Mouse (Mus musculus): Measurements from ENCODE around the gene Hic2.

Hic2 gene

DNA sequence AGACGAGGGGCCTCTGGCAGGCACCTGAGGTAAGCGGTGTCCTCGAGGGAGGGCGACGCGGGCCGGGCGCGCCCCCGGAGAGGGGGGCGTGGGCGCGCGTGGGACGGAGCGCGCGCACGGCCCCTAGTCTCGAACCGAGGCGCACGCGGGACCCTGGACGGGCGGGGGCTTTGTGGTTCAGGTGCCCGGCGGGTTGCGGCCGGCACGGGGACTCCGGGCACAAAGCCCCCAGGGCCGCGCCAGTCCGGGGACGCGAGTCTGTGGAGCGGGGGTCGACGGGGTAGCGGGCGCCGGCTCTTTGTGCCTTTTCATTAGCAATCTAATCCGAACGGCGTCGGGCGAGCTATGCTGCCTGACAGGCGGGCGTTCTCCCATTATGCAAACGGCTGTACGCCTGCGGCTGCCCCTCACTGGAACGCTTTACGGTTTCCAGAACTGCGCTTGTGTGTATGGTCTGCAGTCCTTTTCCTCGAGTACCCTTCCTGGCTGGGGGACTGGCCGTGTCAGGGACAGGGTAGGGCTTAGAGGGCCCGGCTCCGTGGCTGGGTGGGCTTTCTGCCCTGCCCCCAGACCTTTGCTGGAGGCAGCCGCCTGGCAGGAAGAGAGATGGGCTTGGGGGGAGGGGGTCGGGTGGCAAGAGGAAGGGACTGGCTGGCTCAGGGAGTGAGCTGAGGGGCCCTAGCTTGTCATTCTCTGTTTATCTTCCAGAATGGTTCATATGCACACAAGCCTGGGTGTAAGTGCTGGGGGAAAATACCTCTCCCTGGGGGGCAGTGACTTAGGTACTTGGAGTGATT, 528 bp downstream of the Hic2 start:
- peak; percentile 73 for DNase-seq (ENCODE audit: low read depth, low spot score)

DNA sequence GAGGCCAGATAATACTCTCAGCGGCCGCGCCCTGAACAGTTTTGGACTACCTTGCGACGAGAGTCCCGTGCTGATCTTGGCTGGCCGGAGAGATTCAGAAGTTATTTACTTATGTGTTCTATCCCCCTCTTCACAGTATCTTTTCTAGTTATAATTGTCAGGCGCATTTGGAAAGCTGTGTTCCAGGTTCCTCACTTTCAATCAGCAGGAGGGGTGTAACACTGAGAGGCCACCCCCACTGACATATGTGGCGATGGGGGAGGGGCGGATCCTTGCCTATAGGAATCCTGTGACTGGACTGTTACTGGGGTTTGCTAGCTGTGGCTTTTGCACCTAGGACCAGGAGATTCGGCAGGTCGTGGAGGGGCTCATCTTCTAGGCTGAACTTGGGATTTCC, 1.1 kb downstream of the Hic2 start:
- DNase-seq (ENCODE audit: low read depth, low spot score), result peak; percentile 67

- no peak for DNase-seq (ENCODE audit: low read depth, low spot score)
Observed at GRCm38 (mm10) chr16:17234916-17235665, 1.7 kb downstream of the Hic2 start.

- no peak for DNase-seq (ENCODE audit: low read depth, low spot score)
Observed at GRCm38 (mm10) chr16:17237634-17238033, 4.3 kb downstream of the Hic2 start.

GRCm38 (mm10) chr16:17239409-17239808, 6.0 kb downstream of the Hic2 start:
- DNase-seq (ENCODE audit: low read depth, low spot score), result no peak

- no peak for DNase-seq (ENCODE audit: low read depth, low spot score)
Observed at GRCm38 (mm10) chr16:17243731-17244130, 10.4 kb downstream of the Hic2 start.

DNA sequence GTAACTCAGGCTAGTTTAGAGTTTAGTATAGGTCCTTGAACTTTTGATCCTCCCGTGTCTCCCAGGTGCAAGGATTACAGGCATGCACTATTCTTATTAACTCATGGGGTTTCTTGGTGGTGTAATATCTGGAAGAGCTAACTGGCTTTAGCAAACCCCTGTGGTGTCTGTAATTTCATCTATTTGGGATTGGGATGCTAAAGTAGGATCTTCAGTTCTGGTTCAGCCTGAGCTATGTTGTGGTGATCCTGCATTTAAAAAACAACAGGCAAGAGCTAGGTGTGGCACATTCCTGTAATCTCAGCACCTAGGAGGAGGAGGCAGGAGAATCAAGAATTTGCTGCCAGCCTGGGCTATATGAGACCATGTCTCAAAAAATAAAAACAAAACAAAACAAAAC, 11.6 kb downstream of the Hic2 start:
- DNase-seq (ENCODE audit: low read depth, low spot score), result no peak

DNA sequence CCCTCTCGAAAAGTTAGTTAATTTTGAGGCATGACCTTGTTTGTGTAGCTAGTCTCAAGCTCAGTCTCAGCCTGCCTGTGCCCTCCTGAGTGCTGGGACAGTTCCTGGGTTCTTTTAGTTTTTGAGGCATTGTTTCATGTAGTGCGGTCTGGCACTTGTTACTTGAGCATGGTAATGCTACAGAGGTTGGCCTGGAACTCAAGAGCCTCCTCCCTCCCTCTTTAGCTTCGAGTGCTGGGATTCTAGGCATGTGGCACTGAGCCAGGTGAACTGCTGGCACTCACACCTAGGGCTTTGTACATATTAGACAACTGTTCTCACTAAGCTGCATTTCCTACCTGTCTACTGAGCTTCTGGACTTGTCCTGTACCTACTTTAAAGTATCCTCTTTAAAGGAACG, 14.4 kb downstream of the Hic2 start:
- DNase-seq (ENCODE audit: low read depth, low spot score), result no peak

GRCm38 (mm10) chr16:17249135-17249534, 15.8 kb downstream of the Hic2 start:
- DNase-seq (ENCODE audit: low read depth, low spot score), result no peak

- DNase-seq (ENCODE audit: low read depth, low spot score), result no peak
Observed at GRCm38 (mm10) chr16:17251539-17251938, 18.2 kb downstream of the Hic2 start.

- DNase-seq (ENCODE audit: low read depth, low spot score), result no peak
Observed at GRCm38 (mm10) chr16:17252086-17252726, 18.8 kb downstream of the Hic2 start.

GRCm38 (mm10) chr16:17252841-17253240, 19.5 kb downstream of the Hic2 start:
- no peak for DNase-seq (ENCODE audit: low read depth, low spot score)

DNA sequence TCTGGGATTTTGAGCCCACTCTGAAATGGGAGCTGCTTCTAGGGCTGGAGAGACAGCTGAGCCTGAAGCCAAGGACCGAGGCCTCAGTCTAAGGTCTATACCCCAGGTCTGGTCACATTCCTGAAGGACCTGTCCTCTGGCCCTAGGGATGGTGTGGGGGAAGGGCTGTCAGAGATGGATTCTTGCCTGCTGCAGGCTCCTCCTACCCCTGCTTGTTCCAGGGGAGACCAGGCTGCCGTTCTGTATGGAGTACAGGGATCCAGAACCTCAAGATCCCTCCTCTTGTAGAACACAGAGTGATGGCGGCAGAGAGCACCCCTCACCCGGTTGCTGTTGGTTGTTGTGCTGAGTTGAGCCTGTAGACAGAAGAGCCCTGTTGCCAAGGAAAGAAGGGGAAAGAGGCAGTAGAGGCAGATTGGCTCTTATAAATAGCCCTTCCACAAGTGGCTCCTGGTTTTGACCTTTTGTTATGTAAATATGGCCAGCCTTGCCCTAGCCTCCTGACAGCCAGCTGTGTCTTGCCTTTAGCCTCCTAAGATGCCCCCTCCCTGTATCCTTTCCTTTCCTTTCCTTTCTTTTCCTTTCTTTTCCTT, 20.7 kb downstream of the Hic2 start:
- peak; percentile 24 for DNase-seq (ENCODE audit: low read depth, low spot score)

DNA sequence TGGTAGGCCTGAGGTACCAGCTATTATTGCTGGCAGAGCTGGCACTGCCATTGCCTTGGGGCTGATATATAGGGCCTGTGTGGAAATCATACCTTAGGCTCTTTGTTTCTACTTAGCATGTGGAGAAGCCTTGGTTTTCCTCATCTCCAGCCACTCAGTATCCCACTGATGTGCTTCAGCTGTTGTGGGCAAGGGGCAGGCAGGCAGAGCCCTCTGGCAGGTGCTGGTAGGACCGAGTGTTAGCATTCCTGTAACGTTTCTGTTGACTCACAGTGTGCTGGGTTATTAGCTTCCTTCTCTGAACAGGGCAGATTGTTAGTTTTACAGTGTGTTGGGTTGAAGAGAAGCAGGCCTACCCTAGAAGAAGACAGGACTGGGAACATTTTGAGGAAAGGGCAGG, 21.9 kb downstream of the Hic2 start:
- DNase-seq (ENCODE audit: low read depth, low spot score), result no peak

- no peak for DNase-seq (ENCODE audit: low read depth, low spot score)
Observed at GRCm38 (mm10) chr16:17257359-17257821, 24.0 kb downstream of the Hic2 start.

GRCm38 (mm10) chr16:17258917-17259316, 25.5 kb downstream of the Hic2 start:
- no peak for DNase-seq (ENCODE audit: low read depth, low spot score)

- DNase-seq (ENCODE audit: low read depth, low spot score), result no peak
Observed at GRCm38 (mm10) chr16:17261341-17261740, 28.0 kb downstream of the Hic2 start.

GRCm38 (mm10) chr16:17266113-17266512, 32.7 kb downstream of the Hic2 start:
- DNase-seq (ENCODE audit: low read depth, low spot score), result no peak

GRCm38 (mm10) chr16:17267937-17268336, 34.6 kb downstream of the Hic2 start:
- no peak for DNase-seq (ENCODE audit: low read depth, low spot score)

- DNase-seq (ENCODE audit: low read depth, low spot score), result no peak
Observed at GRCm38 (mm10) chr16:17269872-17270271, 36.5 kb downstream of the Hic2 start.

- peak; percentile 13 for DNase-seq (ENCODE audit: low read depth, low spot score)
Observed at GRCm38 (mm10) chr16:17271124-17271523, 37.8 kb downstream of the Hic2 start.

- DNase-seq (ENCODE audit: low read depth, low spot score), result no peak
Observed at GRCm38 (mm10) chr16:17271856-17272255, 38.5 kb downstream of the Hic2 start.

Data from mesoderm, embryonic 11.5 days (tissue).